Mouse (Mus musculus): ENCODE data around the gene Gm5460.

GRCm38 (mm10) chr14:34096161-34096560 lies 79.6 kb downstream of the Gm5460 start:
- TF ChIP-seq CTCF (IDR thresholded peaks at IDR 0.05; ENCODE audit: low read depth) (no peak), EP300 (IDR thresholded peaks at IDR 0.05; ENCODE audit: low read depth) (no peak)

Data from liver, embryonic 14.5 days (tissue).